Comparison of ENCODE assay signal across 33 mouse cellular contexts in genomic region chr13:15976584-15976983, GRCm38 (mm10). TPM values are rescaled to one million over a fixed set of nuclear protein-coding genes. Genes with fewer than 3 reads are reported as not detected.
"Had no signal": no experiment of that assay in that cellular context is flagged by ENCODE, and none has a peak within 500 bp of the region (broad histone marks: within the 10 kb centered on the region; RNA-seq: fewer than 3 reads in every experiment).

No protein-coding gene starts in this region.

- ATAC-seq: liver, embryonic 12.5 days; liver, postnatal 0 days; lung, postnatal 0 days; midbrain, embryonic 13.5 days; midbrain, embryonic 15.5 days; midbrain, embryonic 16.5 days had no signal

- H3K4me1 ChIP-seq: limb, embryonic 10.5 days; limb, embryonic 12.5 days; limb, embryonic 13.5 days; limb, embryonic 15.5 days; liver, embryonic 12.5 days; liver, embryonic 13.5 days; liver, embryonic 15.5 days; lung, embryonic 15.5 days; megakaryocyte, embryonic 14.5 days; midbrain, embryonic 10.5 days; midbrain, embryonic 12.5 days; midbrain, embryonic 13.5 days; midbrain, embryonic 15.5 days; neural tube, embryonic 12.5 days; neural tube, embryonic 13.5 days had no signal

- H3K27me3 ChIP-seq: limb, embryonic 12.5 days; limb, embryonic 13.5 days; limb, embryonic 15.5 days; liver, embryonic 12.5 days; liver, embryonic 13.5 days; liver, embryonic 15.5 days; lung, embryonic 15.5 days; megakaryocyte, embryonic 14.5 days; midbrain, embryonic 12.5 days; midbrain, embryonic 13.5 days; midbrain, embryonic 15.5 days; neural tube, embryonic 12.5 days; neural tube, embryonic 13.5 days had no signal

- H3K27ac ChIP-seq: limb, embryonic 10.5 days; limb, embryonic 12.5 days; limb, embryonic 13.5 days; limb, embryonic 15.5 days; liver, embryonic 12.5 days; liver, embryonic 13.5 days; liver, embryonic 14.5 days; liver, embryonic 15.5 days; lung, embryonic 15.5 days; macrophage; midbrain, embryonic 10.5 days; midbrain, embryonic 12.5 days; midbrain, embryonic 13.5 days; midbrain, embryonic 15.5 days; neural tube, embryonic 12.5 days; neural tube, embryonic 13.5 days had no signal

- H3K9ac ChIP-seq: limb, embryonic 12.5 days; limb, embryonic 13.5 days; limb, embryonic 15.5 days; liver, embryonic 12.5 days; liver, embryonic 13.5 days; liver, embryonic 14.5 days; liver, embryonic 15.5 days; liver, postnatal 0 days; lung, embryonic 14.5 days; lung, embryonic 15.5 days; midbrain, embryonic 12.5 days; midbrain, embryonic 13.5 days; midbrain, embryonic 15.5 days; neural tube, embryonic 12.5 days; neural tube, embryonic 13.5 days had no signal

- H3K4me3 ChIP-seq: limb, embryonic 10.5 days; limb, embryonic 12.5 days; limb, embryonic 13.5 days; limb, embryonic 15.5 days; liver, embryonic 12.5 days; liver, embryonic 13.5 days; liver, embryonic 15.5 days; lung, embryonic 15.5 days; megakaryocyte, embryonic 14.5 days; midbrain, embryonic 10.5 days; midbrain, embryonic 12.5 days; midbrain, embryonic 13.5 days; midbrain, embryonic 15.5 days; myocyte; neural tube, embryonic 12.5 days; neural tube, embryonic 13.5 days had no signal

- H3K4me2 ChIP-seq: limb, embryonic 12.5 days; limb, embryonic 13.5 days; limb, embryonic 15.5 days; liver, embryonic 11.5 days; liver, embryonic 12.5 days; liver, embryonic 13.5 days; liver, embryonic 15.5 days; lung, embryonic 14.5 days; lung, embryonic 15.5 days; midbrain, embryonic 11.5 days; midbrain, embryonic 12.5 days; midbrain, embryonic 13.5 days; midbrain, embryonic 15.5 days; neural tube, embryonic 12.5 days; neural tube, embryonic 13.5 days had no signal

- H3K9me3 ChIP-seq: limb, embryonic 10.5 days; limb, embryonic 12.5 days; limb, embryonic 13.5 days; limb, embryonic 15.5 days; liver, embryonic 12.5 days; liver, embryonic 13.5 days; liver, embryonic 15.5 days; lung, embryonic 15.5 days; megakaryocyte, embryonic 14.5 days; midbrain, embryonic 10.5 days; midbrain, embryonic 12.5 days; midbrain, embryonic 13.5 days; midbrain, embryonic 15.5 days; neural tube, embryonic 12.5 days; neural tube, embryonic 13.5 days had no signal

- DNase-seq: left cerebral cortex, postnatal 4 days; liver; liver, embryonic 13.5 days; liver, postnatal 0 days; lung, adult 18-20 months; lung, adult 2 months; lung, embryonic 14.5 days; lung, postnatal 10 days; lung, postnatal 14 days; lung, postnatal 36 days; lung, postnatal 4 days; midbrain, embryonic 14.5 days had no signal

- H3K36me3 ChIP-seq: limb, embryonic 10.5 days; limb, embryonic 12.5 days; limb, embryonic 13.5 days; limb, embryonic 15.5 days; liver, embryonic 12.5 days; liver, embryonic 13.5 days; liver, embryonic 15.5 days; lung, embryonic 15.5 days; midbrain, embryonic 10.5 days; midbrain, embryonic 12.5 days; midbrain, embryonic 13.5 days; midbrain, embryonic 15.5 days; neural tube, embryonic 12.5 days; neural tube, embryonic 13.5 days had no signal

RNA-seq across cellular contexts. Expression of gene Inhba, which starts 35.1 kb away (rescaled TPM):
- polyA plus RNA-seq: midbrain, embryonic 10.5 days had no signal
